Mouse (Mus musculus) frontal cortex, postnatal 25 days (tissue): Measurements from ENCODE around the gene Ddx18.

Experiments used
- DNase-seq, 2 experiments: peaks; one replicate each; pipeline ENCODE4 v3.0.0; 2022; ENCODE audit warnings: low spot score in 2 of 2

The Ddx18 gene

GRCm38 (mm10) chr1:121527600-121528398, 40.0 kb downstream of the Ddx18 start:
- DNase-seq: peak in 1 of 2 experiments; percentile 6

DNA sequence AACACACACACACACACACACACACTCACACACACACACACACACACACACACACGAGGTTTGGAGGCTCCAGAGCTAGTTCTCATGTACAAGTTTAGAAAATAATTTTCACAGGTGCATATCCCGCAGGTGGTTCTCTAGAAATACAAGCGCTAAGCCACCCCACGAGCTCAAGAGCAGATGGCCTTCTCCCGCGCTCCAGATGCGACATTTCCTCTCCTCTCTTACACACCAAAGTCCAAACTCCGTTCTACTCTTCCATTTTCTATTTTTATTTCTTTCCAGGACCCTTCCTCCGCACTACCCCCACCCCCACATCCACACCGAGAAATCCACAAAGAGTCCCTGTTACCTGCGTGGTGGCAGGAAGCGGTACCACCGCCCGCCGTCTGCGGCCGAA, 40.7 kb downstream of the Ddx18 start:
- peak in 1 of 2 experiments; percentile 15 for DNase-seq

DNA sequence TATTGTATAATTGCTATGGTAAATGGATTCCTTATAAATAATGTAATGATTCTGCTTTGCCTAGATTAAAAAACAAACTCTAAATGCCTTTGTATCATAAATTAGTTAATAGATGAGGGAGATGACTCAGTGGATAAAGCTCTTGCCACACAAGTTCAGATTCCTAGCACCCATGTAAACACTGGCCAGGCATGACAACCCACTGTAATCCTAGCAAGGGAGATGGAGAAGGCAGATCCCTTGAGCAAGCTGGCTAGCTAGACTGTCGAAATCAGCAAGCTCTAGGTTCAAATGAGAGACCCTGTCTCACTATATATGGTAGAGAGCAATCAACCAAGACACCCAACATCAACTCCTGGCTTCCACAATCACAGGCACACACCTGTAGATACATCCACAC, 49.2 kb downstream of the Ddx18 start:
- no peak for DNase-seq

GRCm38 (mm10) chr1:121511966-121512365, 55.8 kb downstream of the Ddx18 start:
- DNase-seq: no peak

DNA sequence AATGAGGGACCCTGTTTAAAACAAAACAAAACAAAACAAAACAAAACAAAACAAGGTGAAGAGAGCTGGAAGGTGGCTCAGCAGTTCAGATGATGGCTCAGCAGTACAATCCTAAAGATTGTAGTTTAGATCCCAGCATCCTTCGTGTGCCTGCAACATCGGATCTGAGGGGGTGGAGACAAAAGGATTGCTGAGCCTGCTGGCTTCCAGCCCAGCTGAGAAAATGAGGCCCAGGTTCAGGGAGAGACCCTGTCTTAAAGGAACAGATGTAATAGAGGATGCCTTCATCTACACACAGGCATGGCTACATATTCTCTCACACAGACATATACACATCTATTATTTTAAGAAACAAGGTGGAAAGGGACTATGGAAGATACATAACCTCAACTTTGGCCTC, 56.6 kb downstream of the Ddx18 start:
- DNase-seq: no peak

- DNase-seq: no peak
Observed at GRCm38 (mm10) chr1:121510420-121511140, 57.2 kb downstream of the Ddx18 start.

GRCm38 (mm10) chr1:121508729-121509128, 59.1 kb downstream of the Ddx18 start:
- DNase-seq: no peak
